Mouse (Mus musculus) heart, postnatal 14 days (tissue): ENCODE data around the gene Gm20388. TPM values are rescaled to one million over a fixed set of nuclear protein-coding genes. Genes with fewer than 3 reads are reported as not detected.
A peak's percentile ranks its signal among the peaks of the same experiment; 100 is the strongest.

Experiments
- DNase-seq, 2 experiments: peaks; one replicate each; pipeline ENCODE4 v3.0.0; 2021 to 2022
- intact Hi-C: fragments of 180-260 bp; cut with DNase I; formaldehyde crosslinking; loops from one replicate; pipeline ENCODE4 v1.15.1; 2025
- total RNA-seq, 2 experiments: library from RNA; stranded (reverse); gene quantifications; 2 replicates each; pipeline ENCODE4 v1.2.3; 2021

Gene Gm20388
- total RNA-seq, 2 experiments from 2014 or later = 0.24 TPM; not detected in 1

DNA sequence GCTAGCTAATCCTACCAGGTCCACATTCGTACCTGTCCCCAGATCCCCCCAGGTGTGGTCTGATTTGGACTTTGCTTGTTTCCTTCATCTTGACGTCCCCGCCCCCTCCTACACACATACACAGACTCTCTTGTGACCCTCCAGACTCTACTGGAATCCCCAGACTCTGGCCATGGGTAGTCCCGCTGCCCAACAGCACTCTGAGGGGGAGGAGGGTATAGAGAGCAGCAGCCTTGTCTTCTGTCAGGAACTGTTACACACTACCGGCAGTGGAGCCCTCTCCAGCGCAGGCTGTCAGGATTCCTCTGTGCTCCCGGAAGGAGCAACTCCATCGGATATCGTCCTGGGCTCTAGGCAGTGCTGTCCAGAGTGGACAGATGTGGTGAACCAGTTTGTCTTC is 3220.4 kb downstream of the Gm20388 start:
- no peak for DNase-seq
- intact Hi-C loops = no loop called here

DNA sequence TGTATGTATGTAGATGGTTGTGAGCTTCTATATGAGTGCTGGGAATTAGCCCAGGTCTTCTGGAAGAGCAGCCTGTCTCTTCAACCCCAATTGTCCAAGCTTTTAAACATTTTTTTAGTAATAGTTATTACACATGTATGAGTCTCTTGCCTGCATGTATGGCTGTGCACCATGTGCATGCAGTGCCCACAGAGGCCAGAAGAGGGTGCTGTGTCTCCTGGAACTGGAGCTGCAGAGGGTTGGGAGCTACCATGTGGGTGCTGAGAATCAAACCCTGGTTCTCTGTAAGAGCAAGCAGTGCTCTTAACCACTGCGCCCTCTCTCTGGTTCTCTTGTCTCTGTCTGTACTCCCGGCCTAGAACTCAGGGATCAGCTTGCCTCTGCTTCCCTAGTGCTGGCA is 3222.3 kb downstream of the Gm20388 start:
- intact Hi-C loops = no loop called here
- no peak for DNase-seq

DNA sequence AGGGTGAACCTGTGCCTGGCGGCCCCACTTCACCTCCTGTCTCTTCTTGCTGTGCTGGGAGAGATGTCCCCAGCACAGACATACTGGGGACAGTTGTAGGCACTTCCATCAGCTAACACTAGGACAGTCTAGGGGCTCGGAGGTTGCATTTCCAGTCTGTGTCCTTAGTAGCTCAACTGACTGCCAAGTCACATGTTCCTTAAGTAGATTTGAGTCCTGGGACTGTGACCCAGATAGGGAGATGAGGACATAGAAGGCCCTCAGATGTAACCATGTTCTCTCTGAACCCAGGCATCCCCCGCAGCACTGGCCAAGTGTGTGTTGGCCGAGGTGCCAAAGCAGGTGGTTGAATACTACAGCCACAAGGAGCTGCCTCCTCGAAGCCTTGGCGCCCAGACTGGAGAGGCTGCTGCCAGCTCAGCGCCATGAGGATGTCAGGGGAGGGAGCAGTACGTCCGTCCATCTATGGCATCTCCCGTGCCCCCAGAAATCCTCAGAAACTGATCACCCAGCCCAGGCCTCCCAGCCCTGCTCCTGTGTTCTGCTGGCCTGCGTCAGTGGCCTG is 3223.6 kb downstream of the Gm20388 start:
- intact Hi-C loops = no loop called here
- DNase-seq = no peak

DNA sequence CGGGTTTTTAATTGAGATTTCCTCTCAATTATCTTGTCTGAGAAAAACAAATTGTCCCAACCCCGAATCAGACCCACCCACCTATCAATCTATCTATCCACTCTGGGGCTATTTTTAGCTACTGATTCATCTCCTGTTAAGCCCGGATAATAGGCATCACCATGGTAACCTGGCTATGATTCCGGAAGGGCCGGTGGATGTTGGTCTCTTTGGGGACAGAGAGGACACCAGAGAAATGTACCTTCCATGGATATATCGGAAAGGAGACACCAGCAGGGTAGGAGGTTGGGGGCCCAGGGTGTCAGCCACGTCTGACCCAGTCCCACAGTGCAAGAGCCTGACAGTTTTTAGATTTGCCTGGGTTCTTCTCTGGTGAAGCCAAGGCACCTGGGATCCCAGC is 3224.8 kb downstream of the Gm20388 start:
- intact Hi-C loops = no loop called here
- no peak for DNase-seq

DNA sequence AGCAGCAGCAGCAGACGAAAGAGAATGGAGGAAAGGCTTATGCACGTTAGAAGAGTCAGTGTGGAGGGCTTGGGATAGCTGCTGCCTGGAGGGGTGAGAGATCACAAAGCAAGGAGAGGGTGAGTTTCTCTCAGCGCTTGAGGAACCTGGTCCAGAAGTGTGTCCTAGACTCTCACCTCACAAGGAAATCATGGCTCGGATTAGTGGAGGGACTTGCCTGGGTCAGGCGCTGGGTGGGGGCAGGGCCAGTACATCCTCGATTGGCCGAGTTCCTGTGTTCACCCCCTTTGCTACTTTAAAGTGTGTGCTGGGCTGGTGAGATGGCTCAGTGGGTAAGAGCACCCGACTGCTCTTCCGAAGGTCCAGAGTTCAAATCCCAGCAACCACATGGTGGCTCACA is 3225.2 kb downstream of the Gm20388 start:
- peak in 1 of 2 experiments; percentile 38 for DNase-seq
- intact Hi-C loops = no loop called here

DNA sequence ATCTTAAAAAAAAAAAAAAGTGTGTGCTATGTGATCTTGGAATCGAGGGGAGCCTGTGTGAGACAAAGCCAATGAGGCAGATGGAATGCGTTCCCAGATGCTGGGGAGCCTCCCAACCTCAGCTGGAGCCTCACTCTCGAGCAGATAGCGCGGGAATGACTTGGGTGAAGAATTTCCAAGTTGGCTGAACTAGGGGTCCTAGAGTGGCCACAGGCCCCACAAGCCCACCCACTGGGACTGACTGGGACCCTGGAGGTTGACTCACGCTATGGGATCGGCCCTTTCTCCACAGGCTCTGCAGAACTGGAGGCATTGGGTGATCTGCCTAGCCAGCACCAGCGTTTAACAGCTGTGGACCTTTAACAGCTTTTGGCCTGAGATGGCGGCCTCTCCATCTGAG is 3225.6 kb downstream of the Gm20388 start:
- DNase-seq = peak; percentile 53
- intact Hi-C loops = no loop called here

DNA sequence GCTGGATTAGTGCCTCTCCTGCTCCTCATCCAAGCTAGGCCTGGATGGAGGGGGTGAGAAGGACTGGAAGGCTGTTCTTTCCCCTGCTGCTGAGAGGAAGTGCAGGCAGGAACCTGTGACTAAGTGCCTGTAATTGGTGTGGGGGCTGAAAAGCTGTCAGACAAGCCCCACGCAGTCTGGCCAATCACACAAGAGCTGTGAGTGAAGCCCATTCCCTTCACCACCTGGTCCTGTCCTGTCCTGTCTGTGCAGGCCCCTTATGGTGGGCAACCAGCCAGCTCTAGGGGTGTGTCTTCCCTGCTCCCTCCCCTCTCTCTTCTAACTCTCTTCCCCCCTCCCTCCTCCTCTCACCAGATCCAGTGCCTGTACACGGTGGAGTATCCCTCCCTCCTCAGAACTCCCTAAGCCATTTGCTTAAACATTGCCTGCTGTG is 3227.0 kb downstream of the Gm20388 start:
- intact Hi-C loops = no loop called here
- peak; percentile 59 to 61 for DNase-seq

DNA sequence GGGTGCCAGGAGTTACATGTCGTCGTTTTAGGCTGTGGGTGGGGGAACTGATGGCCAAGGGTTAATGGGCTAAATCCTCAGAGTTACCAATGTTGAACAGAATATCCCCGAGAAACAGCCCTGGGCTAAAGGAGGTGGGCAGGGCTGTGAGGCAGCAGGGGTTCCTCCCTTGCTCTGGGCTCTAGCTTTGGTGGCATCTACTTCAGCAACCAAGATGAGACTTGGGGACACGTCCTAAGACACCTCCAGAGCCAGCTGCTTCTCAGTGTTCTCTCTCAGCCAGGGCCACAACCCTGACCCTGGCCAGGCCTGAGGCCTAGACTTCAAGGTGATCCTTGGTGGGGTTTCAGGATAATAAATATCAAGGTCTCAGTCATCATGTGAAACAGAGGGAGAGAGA is 3228.1 kb downstream of the Gm20388 start:
- intact Hi-C loops = no loop called here
- DNase-seq = no peak

DNA sequence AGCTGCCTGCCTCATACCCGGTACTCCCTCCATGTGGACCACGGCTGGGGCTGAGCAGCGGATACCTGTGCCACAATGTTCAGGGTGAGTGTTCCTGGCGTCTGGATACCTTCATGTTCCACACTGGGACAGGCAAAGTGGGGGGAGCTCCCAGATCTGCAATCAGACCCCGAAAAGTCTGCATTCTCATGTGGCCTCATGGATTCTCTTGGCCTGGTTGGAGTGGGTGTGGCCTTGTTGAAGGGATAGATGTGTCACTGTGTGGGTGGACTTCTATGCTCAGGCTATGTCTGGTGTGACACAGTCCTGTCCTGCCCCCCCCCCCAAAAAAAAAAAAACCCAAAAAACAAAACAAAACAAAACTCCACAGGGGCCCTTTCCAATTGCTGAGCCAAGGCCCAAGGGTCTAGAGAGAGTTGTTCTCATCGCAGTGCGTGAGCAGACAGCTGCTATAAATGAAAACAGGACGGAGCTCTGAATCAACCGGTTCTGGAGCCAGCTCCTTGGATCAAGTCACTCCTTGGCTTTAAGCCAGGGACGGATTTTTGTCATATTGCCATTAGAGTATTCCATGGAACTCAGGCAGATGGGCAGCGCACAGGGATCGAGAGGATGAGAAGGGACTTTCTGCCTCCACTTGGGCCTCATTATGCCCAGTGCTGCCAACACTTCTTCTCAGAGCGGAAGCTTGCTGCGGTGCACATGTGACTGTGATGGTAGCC is 3231.3 kb downstream of the Gm20388 start:
- intact Hi-C loops = no loop called here
- peak; percentile 82 to 94 for DNase-seq

DNA sequence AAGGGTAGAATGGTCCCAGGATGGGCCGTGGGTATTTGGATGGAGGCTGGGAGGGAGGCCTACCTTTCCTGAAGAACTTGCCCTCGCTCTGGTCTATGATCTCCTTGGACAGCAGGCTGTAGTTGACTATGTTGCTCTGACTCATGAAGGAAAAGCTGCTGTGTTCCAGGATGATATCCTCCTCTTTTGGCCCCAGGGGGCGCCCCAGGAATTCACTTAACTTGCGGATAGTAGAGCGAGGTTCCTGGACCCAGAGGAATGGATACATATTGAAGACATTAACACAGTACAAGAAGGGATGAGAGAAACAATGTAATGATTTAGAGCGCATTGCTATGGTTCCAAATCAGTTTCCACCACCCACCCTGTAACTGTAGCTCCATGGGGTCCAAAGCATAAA is 3234.6 kb downstream of the Gm20388 start:
- intact Hi-C loops = loop anchor here (5.0 kb wide), 1 partner anchor 57 kb away; no protein-coding TSS in a partner anchor
- DNase-seq = peak; percentile 64 to 65

DNA sequence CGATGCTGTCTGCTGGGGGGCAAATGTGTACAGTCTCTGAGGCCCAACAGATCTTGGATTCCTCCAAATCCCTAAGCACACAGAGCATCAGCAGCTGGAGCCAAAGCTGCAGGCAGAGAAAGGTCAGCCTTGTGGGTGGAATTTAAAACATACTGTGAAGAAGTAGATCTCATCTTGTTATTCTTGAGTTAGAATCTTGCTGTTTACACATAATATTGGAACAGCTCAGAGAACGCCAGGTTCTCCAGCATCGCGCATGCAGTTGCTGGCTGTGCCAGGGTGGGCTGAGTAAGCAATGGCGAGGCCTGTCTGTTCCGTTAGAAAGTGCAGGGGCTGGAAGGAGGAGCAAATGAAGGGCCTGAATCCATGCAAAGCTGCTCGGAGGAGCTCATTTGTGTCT is 3235.7 kb downstream of the Gm20388 start:
- intact Hi-C loops = loop anchor here (5.0 kb wide), 1 partner anchor 56 kb away; no protein-coding TSS in a partner anchor
- peak; percentile 29 to 56 for DNase-seq

DNA sequence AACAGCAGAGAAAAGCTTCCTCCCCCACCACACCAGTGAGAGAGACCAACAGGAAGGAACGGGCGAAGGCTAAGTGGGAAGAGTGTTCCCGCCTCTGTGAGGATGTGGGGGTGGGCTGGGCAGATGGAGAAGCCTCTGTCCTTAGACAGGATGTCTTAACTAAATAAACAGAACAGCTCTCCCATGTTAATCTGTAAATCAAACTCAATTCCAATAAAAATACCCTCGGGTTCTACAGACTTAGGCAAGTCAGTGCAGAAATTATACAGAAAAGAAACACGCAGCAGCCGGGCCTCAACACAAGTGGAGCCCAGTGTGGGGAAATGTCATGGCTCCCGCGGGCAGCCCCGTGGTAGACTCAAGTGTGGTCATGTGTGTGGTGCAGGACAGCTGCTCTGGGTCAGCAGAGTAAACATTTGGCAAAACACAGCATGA is 3240.1 kb downstream of the Gm20388 start:
- intact Hi-C loops = no loop called here
- peak; percentile 38 for DNase-seq

DNA sequence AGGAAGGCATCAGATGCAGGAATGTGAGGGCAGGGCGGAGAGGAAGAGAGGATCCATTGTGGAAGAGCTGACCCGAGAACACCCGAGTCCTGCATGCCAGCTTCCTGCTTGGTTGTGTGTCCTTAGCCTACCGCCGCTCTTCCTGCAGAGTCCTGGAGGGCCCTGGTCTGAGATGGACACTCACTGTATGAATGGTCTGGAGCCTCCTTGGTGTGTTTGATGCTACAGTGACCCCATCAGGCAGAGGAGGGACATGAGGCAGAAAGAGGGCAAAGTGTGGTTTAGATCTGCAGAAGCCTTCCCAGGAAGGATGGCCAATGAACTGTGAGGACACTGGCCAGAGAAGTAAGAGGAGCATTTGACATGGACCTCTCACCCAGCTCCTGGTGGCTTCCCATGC is 3244.5 kb downstream of the Gm20388 start:
- intact Hi-C loops = loop anchor here (2.0 kb wide), 1 partner anchor 48 kb away; no protein-coding TSS in a partner anchor
- DNase-seq = peak in 1 of 2 experiments; percentile 45

DNA sequence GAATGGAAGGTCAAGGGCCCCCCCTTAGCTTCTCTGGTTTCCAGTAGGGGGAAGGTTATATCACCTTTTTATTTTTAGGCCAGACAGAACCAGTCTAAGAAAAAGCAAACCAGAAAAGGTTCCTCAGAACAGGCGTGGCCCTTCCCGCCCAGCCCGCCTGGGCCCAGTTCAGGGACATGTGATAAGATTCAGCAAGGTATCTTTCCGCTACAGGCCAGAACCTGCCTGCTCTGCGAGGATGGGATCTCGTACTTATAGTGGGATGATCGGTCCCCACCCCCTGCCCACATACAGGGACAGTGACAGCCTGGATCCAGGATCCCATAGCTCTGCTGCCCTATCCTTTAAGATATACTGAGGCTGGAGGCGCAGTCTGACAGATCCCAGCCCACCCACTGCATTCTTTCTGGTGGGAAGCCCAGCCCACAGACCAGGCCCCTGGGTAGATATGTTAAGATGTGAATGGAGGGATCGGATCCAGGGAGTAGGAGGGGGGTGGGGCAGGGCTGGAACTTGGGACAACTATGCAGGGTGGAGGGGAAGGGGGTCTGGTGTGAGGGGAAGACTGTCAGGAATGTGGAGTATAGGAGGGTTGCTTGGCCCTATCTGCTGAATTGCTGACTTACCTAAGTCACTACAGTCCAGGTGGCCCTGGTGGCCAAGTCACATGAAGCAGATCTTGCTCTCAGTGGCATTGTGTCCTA is 3245.6 kb downstream of the Gm20388 start:
- intact Hi-C loops = no loop called here
- DNase-seq = no peak

DNA sequence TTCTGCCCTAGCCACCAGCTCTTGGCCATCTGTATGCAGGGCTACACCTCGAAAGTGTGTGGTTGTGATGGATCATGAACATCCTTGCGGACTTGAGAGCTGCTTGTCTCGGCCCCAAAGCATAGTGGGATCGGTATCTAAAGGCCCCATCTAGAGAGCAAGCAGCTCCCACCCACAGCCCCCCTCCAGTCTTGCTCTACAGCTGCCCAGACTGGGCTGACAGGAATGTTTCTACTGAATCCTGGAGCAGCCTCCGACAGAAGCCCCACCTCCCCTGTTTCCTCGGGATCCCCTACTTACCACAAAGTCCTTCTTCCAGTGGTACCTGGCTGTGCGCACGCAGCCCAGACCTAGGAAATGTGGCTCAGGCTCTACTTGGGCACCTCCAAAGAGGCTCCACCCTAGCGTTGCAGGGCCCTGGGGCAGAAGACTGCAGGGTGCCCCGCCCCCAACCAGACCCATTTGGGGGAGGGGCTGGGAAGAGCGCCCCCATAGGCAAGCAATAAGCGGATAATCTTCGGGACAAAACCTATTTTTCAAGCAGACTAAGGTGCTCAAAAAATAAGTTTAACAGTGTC is 3247.3 kb downstream of the Gm20388 start, which contains the start of gene Sult5a1:
Gene Sult5a1, minus strand, starts transcription at position 428 of the 578 bp plus-strand sequence.
- intact Hi-C loops = no loop called here

DNA sequence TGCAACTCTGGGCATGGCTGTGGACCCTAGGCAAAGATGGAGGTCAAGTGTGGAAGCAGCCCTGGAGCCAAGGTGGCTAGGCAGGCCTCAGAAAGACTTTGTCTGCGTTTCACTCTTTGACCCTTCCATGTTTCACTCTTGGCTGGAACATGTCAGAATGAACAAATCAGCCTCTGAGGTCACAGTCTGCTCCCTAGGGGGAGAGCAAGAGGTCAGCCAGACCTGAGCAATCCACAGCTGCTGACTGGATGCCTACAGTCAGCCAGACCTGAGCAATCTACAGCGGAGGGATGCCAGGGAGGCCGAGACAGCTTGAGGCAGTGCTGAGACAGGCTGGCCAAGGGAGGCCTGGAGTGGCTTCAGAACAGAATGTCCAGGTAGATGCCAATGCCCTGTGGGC is 3270.8 kb downstream of the Gm20388 start:
- intact Hi-C loops = no loop called here
- peak; percentile 58 to 67 for DNase-seq

More for the DNA sequence above, 3247.3 kb downstream of the Gm20388 start, which contains the start of gene Sult5a1:
- no peak for DNase-seq

DNA sequence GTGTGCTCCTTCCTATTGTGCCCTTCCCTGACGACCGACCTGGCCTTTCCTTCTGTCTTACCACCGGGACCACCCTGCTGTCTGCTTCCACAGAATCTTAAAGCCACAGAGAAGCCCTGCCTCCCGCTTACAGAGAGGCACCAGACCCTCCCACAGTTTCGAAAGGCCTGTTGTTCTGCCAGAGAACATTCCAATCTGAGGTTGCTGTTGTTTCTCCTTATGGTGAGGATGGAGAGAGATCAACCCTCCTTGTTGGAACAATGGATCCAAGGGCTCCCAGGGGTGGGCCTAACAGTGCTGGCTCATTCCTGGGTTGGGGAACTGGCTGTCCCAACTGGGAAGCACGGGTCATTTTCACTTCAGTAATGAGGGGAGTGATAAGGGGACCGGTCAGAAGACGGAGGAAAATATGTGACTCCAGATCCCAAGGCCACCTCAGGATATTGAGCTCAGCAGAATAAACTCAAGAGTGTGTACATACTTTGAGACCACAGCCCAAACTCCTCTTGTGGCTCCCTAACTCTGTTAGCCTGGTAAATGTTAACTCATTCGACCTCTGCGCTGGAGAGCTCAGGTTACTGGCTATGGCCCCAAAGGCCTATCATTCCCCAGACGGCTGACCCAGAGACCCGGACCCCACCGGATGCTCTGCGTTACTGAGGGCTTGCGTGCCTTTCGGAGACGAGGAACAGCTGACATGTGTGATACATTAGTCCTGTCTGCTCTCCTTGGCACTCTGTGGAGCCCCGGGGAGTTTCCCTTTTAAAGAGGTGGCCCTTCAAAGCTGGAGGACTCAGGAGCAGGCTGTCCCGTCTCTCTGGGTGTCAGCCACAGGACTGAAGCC is 3275.1 kb downstream of the Gm20388 start, which contains the start of gene Dpep1:
Gene Dpep1, plus strand, starts transcription at position 677 of the 844 bp plus-strand sequence.
- DNase-seq = peak; percentile 56 to 64
- intact Hi-C loops = no loop called here

DNA sequence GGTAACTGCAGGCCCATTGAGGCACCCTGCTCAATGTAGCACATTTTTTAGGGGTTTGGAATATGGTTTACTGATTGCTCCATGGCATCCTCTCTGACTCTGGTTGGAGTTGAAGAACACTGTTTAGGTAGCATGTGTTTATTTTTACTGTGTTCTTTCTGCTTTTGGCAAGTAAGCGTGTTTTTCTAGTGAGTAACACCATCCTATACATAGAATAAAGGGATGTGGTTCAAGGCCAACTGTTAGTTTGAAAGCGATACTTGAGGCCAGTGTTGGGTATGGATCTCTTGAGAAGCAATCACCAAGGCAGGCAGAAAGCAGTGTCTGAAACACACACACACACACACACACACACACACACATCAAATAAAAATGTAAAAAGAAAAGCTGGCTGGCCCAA is 3277.4 kb downstream of the Gm20388 start:
- DNase-seq = no peak
- intact Hi-C loops = no loop called here

DNA sequence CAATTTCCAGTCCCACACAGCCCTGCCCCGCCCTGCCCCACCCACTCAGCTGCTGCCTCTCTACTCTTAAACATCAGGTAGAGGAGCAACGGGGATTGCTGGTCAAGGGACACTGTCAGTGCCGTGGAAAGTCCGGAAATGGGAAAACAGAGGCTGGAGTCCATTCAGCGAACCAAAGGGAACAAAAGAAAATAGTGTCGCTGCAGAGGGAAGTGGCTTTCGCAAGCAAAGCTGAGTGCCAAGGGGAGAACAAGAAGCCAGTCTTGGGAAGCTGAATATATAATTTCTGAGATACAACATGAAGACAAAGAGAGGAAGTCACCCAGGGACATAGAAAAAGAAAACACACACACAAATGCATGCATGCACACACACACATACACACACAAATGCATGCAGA is 3278.2 kb downstream of the Gm20388 start:
- DNase-seq = no peak

DNA sequence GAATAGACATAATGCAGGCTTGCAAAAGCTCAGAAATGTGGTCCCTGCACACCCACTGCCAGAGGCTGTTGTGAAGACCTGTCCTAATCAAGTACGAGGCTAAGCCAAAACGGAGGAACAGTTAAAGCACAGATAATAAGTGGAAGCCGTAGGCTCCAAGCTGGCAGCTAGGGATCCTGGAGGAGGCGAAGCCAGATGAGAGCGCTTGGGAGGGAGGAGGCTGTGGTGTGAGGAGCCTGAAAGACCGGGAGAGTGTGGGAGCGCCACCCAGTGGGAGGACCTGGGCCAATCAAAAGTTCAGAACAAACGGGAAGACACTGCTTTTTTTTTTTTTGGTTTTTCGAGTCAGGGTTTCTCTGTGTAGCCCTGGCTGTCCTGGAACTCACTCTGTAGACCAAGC is 3280.0 kb downstream of the Gm20388 start:
- intact Hi-C loops = no loop called here
- DNase-seq = peak; percentile 79 to 83

More for the DNA sequence above, 3278.2 kb downstream of the Gm20388 start:
- intact Hi-C loops = no loop called here
